Mouse (Mus musculus): Measurements from ENCODE around the gene Dnajb14. TPM values are rescaled to one million over a fixed set of nuclear protein-coding genes. Genes with fewer than 3 reads are reported as not detected.
A peak's percentile ranks its signal among the peaks of the same experiment; 100 is the strongest.

Gene Dnajb14
- polyA plus RNA-seq (2011; ENCODE audit: insufficient read length, low read depth, missing spikeins), result 16.2 and 16.4 TPM in 2 replicates

DNA sequence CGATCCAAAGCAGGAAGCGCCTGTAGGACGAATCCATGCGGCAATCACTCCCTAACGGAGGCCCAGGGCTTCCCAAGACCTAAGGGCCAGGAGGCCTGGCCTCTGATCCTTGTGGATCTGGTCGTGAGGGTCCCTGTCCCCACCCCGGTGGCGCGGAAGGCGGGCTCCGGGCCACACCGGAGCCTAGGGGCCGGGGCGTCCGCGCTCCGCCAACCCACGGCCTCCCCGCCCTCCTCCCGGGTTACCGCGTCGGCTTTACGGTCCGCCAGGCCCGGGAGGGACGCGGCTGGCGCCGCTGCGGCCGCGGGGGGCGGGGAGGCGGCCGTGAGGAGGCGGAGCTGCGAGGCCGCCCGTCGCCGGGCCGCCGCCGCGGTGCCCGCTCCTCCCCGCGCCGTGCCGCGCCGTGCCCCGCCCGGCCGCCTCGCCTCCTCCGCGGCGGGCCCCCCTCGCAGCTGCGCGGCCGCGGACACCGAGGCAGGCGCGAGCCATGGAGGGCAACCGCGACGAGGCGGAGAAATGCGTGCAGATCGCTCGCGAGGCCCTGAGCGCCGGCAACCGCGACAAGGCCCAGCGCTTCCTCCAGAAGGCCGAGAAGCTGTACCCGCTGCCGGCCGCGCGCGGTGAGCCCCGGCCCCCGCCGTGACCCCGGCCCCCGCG lies at the start of gene Dnajb14:
TSS of gene Dnajb14 (plus strand) at position 239 of the 657 bp plus-strand sequence.
- Histone ChIP-seq H3K4me1 (ENCODE audit: control insufficient read depth, insufficient read depth, low read length) (peaks cover 2% of the 10 kb centered on the region; the same call in 1 of the 2 replicates), H3K27ac (ENCODE audit: insufficient read depth, low read length) (peak within 1 kb of the TSS; percentile 94), H3K4me3 (ENCODE audit: insufficient read depth, low read length) (peak within 1 kb of the TSS; percentile 89)
- TF ChIP-seq POLR2A (IDR thresholded peaks at IDR 0.05; ENCODE audit: low read depth, low read length) (peak; percentile 61), CTCF (IDR thresholded peaks at IDR 0.05; ENCODE audit: borderline replicate concordance, insufficient read depth, low read length) (no peak)

DNA sequence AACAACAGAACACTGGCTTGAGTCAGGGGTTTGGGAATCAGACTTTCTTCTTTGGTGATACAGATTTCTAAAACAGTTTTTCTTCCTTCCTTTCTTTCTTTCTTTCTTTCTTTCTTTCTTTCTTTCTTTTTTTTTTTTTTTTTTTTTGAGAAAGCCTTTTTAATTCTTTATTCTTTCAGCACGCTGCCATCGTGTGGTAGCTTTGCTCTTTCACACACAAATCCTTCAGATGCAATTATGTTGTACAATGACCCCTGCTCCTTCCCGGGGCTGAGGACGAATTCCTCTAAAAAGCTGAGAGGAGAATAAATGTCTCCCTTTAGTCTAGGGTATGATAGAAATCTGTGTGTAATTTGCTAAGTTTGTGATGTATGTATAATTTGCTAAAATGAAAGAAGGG lies 48.8 kb upstream of the Dnajb14 start:
- Histone ChIP-seq H3K4me3 (ENCODE audit: insufficient read depth, low read length) (no peak overlapping the region), H3K4me1 (ENCODE audit: control insufficient read depth, insufficient read depth, low read length) (no peaks in the 10 kb centered on the region), H3K27ac (ENCODE audit: insufficient read depth, low read length) (no peak overlapping the region)
- TF ChIP-seq POLR2A (IDR thresholded peaks at IDR 0.05; ENCODE audit: low read depth, low read length) (no peak), CTCF (IDR thresholded peaks at IDR 0.05; ENCODE audit: borderline replicate concordance, insufficient read depth, low read length) (no peak)

DNA sequence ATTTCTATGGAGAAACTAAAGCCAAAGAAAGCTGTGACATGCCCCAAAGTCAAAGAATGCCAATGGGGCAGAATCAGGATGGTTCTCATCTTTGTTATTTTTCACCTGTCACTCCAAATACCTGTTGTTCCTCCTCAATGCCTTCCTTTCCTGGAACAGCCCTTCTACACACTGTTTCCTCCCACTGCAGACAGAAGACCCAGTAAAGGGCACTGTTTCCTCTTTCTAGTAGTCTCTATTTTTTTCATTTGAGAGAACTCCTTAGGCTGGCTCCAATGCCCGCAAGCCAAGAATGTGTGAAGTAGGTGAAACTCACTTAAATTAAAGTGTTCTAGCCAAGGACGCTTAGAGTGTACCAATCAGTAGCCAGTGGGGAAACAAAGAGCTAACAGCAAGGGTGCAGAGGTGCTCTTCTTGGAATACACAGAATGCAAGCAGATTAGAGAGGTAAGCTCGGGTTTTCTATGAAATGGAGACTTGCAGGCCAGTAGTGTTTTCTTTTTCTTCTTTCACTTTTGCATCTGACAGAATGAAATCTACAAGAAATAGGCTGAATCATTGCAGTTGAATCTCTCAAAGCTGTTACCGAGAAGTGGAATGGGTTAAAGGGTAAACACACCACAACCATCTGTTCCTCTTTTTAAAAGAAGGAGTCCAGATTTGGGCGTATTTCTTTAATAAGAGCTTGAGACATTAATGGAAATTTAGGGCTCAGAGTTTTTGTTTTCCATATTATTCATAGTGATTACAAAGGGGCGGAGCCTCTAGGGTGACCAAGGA lies 46.6 kb upstream of the Dnajb14 start:
- no peaks in the 10 kb centered on the region for H3K4me1 ChIP-seq (ENCODE audit: control insufficient read depth, insufficient read depth, low read length)
- H3K27ac ChIP-seq (ENCODE audit: insufficient read depth, low read length), result no peak overlapping the region
- no peak overlapping the region for H3K4me3 ChIP-seq (ENCODE audit: insufficient read depth, low read length)
- TF ChIP-seq POLR2A (IDR thresholded peaks at IDR 0.05; ENCODE audit: low read depth, low read length) (no peak), CTCF (IDR thresholded peaks at IDR 0.05; ENCODE audit: borderline replicate concordance, insufficient read depth, low read length) (no peak)

DNA sequence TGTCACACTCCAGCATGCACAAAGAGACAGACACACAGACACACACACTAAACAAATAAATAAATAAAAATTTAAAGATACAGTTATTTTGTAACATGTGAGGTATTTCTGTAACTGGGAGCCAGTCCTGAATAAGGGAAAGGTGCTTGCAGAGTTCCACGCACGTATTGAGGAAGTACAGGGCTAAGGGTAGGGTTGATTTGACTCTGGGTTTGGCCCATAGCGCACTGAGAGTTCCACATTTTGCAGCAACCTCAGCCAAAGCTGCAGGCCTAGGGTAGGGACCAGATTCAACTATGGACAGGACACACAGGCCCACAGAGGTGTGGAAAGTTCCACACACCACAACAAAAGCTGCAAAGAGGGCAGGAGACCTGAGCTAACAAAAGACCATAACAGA lies 44.2 kb upstream of the Dnajb14 start:
- H3K4me3 ChIP-seq (ENCODE audit: insufficient read depth, low read length), result no peak overlapping the region
- no peaks in the 10 kb centered on the region for H3K4me1 ChIP-seq (ENCODE audit: control insufficient read depth, insufficient read depth, low read length)
- H3K27ac ChIP-seq (ENCODE audit: insufficient read depth, low read length), result no peak overlapping the region
- TF ChIP-seq CTCF (IDR thresholded peaks at IDR 0.05; ENCODE audit: borderline replicate concordance, insufficient read depth, low read length) (no peak), POLR2A (IDR thresholded peaks at IDR 0.05; ENCODE audit: low read depth, low read length) (no peak)

DNA sequence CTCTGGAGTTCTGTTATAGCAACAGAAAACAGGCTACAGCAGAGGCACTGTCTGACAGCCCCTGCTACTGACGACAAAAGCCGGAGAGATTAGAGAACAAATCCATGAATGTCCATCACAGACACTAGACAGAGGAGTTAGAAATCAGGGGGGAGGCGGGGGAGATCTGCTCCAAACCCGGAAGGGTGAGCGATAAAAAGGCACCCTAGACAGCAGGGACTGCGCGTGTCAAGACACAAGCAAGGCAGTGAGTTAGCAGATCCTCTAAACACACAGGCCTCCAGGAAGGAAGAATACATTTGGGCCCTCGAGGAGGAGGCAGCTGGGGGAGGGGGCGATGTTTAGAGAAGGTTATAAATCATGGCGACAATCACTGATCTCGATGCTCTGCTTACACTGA lies 39.8 kb upstream of the Dnajb14 start:
- TF ChIP-seq CTCF (IDR thresholded peaks at IDR 0.05; ENCODE audit: borderline replicate concordance, insufficient read depth, low read length), result no peak
- no peak for TF ChIP-seq POLR2A (IDR thresholded peaks at IDR 0.05; ENCODE audit: low read depth, low read length)
- Histone ChIP-seq H3K27ac (ENCODE audit: insufficient read depth, low read length) (no peak overlapping the region), H3K4me3 (ENCODE audit: insufficient read depth, low read length) (no peak overlapping the region), H3K4me1 (ENCODE audit: control insufficient read depth, insufficient read depth, low read length) (no peaks in the 10 kb centered on the region)

DNA sequence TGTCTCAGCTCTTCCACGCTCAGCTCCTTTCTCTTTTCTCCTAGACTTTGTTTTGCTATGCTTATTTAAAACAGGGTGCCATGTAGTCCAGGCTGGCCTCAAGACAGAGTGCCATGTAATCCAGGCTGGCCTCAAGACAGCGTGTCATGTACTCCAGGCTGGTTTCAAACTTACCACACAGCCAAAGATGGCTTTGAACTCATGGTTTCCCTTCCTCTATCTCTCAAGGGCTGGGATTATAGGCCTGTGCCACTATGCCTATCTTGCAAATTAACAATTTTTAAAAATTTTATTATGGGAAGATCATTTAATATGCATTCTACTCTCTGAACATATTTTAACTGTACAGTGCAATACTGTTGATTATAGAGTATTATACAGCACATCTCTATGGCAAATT lies 36.3 kb upstream of the Dnajb14 start:
- Histone ChIP-seq H3K27ac (ENCODE audit: insufficient read depth, low read length) (no peak overlapping the region), H3K4me3 (ENCODE audit: insufficient read depth, low read length) (no peak overlapping the region), H3K4me1 (ENCODE audit: control insufficient read depth, insufficient read depth, low read length) (no peaks in the 10 kb centered on the region)
- TF ChIP-seq POLR2A (IDR thresholded peaks at IDR 0.05; ENCODE audit: low read depth, low read length), result no peak
- no peak for TF ChIP-seq CTCF (IDR thresholded peaks at IDR 0.05; ENCODE audit: borderline replicate concordance, insufficient read depth, low read length)

DNA sequence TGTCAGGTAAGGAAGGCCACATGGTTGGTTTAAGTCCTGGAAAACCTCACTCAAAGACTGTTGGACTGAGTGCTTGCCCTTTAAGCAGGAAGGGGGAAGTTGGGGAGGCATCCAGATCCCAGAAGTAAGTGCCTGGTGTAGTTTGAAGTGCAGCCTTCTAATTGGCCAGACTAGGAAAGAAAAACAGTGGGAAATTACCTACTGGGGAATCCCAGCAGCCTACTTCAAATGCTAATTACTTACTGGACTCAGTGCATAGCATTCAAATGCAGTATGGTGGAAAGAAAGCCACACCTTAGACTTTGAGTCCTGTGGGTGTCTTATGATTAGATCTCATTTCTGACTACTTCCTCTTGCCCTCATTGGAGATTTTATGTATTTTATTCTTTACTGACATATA lies 34.3 kb upstream of the Dnajb14 start:
- no peaks in the 10 kb centered on the region for H3K4me1 ChIP-seq (ENCODE audit: control insufficient read depth, insufficient read depth, low read length)
- TF ChIP-seq POLR2A (IDR thresholded peaks at IDR 0.05; ENCODE audit: low read depth, low read length) (no peak), CTCF (IDR thresholded peaks at IDR 0.05; ENCODE audit: borderline replicate concordance, insufficient read depth, low read length) (no peak)
- H3K4me3 ChIP-seq (ENCODE audit: insufficient read depth, low read length), result no peak overlapping the region
- no peak overlapping the region for H3K27ac ChIP-seq (ENCODE audit: insufficient read depth, low read length)

DNA sequence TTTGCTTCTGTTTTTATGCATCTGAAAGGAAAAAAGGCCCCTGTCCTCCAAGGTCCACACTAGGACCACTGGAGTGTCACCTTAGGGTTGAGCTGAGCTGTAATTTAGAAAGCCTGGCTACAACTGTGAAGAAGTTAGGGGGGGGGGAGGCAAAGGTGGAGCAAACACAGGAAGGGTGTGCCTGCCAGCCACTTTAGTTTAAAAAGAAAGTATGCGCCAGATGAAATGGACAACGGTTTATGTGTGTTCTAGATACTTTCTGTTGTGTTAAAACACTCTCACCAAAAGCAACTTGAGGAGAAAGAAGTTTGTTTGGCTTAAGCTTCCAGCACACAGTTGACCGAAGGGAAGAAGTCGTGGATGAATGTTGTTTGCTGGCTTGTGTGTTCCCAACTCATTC lies 33.8 kb upstream of the Dnajb14 start:
- TF ChIP-seq POLR2A (IDR thresholded peaks at IDR 0.05; ENCODE audit: low read depth, low read length) (no peak), CTCF (IDR thresholded peaks at IDR 0.05; ENCODE audit: borderline replicate concordance, insufficient read depth, low read length) (no peak)
- Histone ChIP-seq H3K4me3 (ENCODE audit: insufficient read depth, low read length) (no peak overlapping the region), H3K27ac (ENCODE audit: insufficient read depth, low read length) (no peak overlapping the region), H3K4me1 (ENCODE audit: control insufficient read depth, insufficient read depth, low read length) (no peaks in the 10 kb centered on the region)

DNA sequence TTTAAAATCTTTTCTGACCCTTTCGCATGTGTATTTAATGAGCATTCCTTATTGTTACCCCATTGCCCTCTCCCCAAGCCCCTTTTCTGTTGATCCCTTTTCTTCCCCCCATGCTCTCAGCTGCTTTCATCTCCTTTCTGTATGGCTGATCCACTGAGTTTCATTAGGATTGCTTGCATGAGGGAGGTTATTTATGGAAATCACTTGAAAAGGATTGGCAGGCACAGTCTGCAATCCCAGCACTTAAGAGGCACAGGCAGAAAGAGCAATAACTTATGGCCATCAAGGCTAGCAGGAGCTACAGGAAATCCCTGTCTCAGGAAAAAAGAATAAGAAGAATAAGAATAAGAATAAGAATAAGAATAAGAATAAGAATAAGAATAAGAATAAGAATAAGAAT lies 30.9 kb upstream of the Dnajb14 start:
- TF ChIP-seq POLR2A (IDR thresholded peaks at IDR 0.05; ENCODE audit: low read depth, low read length), result no peak
- no peak for TF ChIP-seq CTCF (IDR thresholded peaks at IDR 0.05; ENCODE audit: borderline replicate concordance, insufficient read depth, low read length)
- Histone ChIP-seq H3K4me3 (ENCODE audit: insufficient read depth, low read length) (no peak overlapping the region), H3K4me1 (ENCODE audit: control insufficient read depth, insufficient read depth, low read length) (no peaks in the 10 kb centered on the region), H3K27ac (ENCODE audit: insufficient read depth, low read length) (no peak overlapping the region)

DNA sequence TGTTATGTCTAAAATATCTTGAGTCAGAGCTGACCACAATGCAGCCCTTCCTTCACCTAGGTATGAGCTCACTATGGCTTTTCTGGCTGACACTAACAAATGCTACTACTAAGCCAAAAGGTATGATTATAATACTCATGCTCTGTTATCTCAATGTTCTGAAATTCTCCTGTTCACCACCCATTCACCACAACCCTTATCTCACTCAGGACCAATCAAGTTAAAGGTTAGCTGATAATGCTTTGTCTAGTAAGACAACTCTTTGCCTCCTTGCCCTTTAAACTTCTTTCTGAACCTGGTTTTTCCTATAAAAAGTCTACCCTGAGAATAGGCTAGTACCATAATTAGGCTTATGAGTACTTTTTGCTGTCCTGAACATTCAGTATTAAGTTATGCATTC lies 29.3 kb upstream of the Dnajb14 start:
- Histone ChIP-seq H3K4me1 (ENCODE audit: control insufficient read depth, insufficient read depth, low read length) (no peaks in the 10 kb centered on the region), H3K4me3 (ENCODE audit: insufficient read depth, low read length) (no peak overlapping the region), H3K27ac (ENCODE audit: insufficient read depth, low read length) (no peak overlapping the region)
- TF ChIP-seq CTCF (IDR thresholded peaks at IDR 0.05; ENCODE audit: borderline replicate concordance, insufficient read depth, low read length) (no peak), POLR2A (IDR thresholded peaks at IDR 0.05; ENCODE audit: low read depth, low read length) (no peak)

Measured in embryonic fibroblast, embryonic 13.5 days (primary cell).